Mouse (Mus musculus) heart, adult 2 months (tissue): ENCODE data around the gene Khk.

Experiments
- CTCF ChIP-seq: fragments of 200-600 bp; IDR thresholded peaks from 2 replicates; pipeline ENCODE4 v1.8.1; 2022; ENCODE audit warnings: antibody characterized with exemption, mild to moderate bottlenecking, moderate library complexity
- EP300 ChIP-seq: fragments of 200-500 bp; IDR thresholded peaks from 2 replicates; pipeline ENCODE4 v1.6.1; 2011; ENCODE audit warnings: low read depth, low read length, control low read depth; ENCODE audit not compliant: insufficient read depth
- POLR2A ChIP-seq: fragments of 200-500 bp; IDR thresholded peaks from 2 replicates; pipeline ENCODE4 v1.6.1; 2011; ENCODE audit warnings: mild to moderate bottlenecking, low read depth, low read length, control low read depth; ENCODE audit not compliant: insufficient read depth

DNA sequence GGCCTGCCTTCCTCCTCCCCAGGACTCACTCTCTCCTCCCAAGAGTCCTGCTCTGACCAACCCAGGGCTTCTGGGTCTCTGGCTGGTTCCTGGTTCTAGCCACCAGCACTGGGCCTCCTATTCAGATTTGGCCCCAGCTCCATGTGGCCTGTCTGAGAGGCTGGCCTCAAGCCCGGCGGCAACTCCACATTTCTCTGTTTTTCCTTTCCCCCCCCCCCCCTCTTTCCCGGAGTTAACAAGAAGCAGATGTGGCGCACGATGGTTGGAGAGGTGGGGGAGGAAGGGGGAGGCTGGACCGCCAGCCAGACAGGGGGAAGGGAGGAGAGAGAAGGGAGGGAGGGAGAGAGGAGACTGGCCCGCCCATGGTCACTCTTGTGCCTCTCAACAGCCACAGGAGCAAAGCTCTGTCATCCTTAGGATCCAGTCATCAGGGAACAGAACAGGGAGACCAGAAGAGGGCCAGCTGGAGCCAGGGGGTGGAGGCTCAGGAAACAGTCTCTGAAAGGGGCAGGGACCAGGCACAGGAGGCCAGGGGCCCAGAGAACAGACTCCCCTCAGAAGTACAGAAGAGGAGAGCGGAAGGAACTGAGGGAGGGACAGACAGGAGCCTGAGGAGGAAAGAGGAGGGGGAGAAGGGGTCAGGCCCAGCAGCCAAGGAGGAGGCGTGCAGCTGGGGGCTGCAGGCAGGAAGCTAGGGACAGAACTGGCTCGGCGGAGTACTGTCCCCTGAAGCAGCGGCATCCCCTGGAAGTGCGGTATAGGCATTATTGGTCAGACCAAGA is 8.0 kb upstream of the Khk start, which contains the start of gene Emilin1:
- peak; percentile 70 for TF ChIP-seq POLR2A
- TF ChIP-seq CTCF, result no peak
- TF ChIP-seq EP300, result 0 out of 2 replicates have a peak, but pooled peaks have one; percentile 6
